Mouse (Mus musculus) right cerebral cortex, postnatal 14 days (tissue): ENCODE measurements around the gene Lrrc36.
A peak's percentile ranks its signal among the peaks of the same experiment; 100 is the strongest.

Experiments
- DNase-seq: peaks from one replicate; pipeline ENCODE4 v3.0.0; 2022

The Lrrc36 gene

GRCm38 (mm10) chr8:105469041-105469695 lies 55.8 kb downstream of the Lrrc36 start:
- DNase-seq, result no peak

GRCm38 (mm10) chr8:105469816-105470215 lies 56.4 kb downstream of the Lrrc36 start:
- DNase-seq, result no peak

GRCm38 (mm10) chr8:105470262-105470661 lies 56.9 kb downstream of the Lrrc36 start:
- DNase-seq, result no peak

GRCm38 (mm10) chr8:105470681-105471313 lies 57.4 kb downstream of the Lrrc36 start:
- DNase-seq, result no peak

GRCm38 (mm10) chr8:105471314-105472015 lies 58.1 kb downstream of the Lrrc36 start, which contains the start of gene Tppp3:
TSS of gene Tppp3 (minus strand) at chr8:105471526.
- peak; percentile 73 for DNase-seq

- DNase-seq, result no peak
These were observed 59.1 kb downstream of the Lrrc36 start for GRCm38 (mm10) chr8:105472414-105472932.

- no peak for DNase-seq
These were observed 59.6 kb downstream of the Lrrc36 start for GRCm38 (mm10) chr8:105472983-105473382.

- no peak for DNase-seq
These were observed 60.6 kb downstream of the Lrrc36 start for GRCm38 (mm10) chr8:105473816-105474606.

- DNase-seq, result no peak
These were observed 61.3 kb downstream of the Lrrc36 start for GRCm38 (mm10) chr8:105474680-105475079.

GRCm38 (mm10) chr8:105475254-105475653 lies 61.9 kb downstream of the Lrrc36 start:
- DNase-seq, result no peak

- DNase-seq, result no peak
These were observed 62.4 kb downstream of the Lrrc36 start for GRCm38 (mm10) chr8:105475742-105476141.

GRCm38 (mm10) chr8:105476161-105476560 lies 62.8 kb downstream of the Lrrc36 start:
- no peak for DNase-seq

- no peak for DNase-seq
These were observed 63.5 kb downstream of the Lrrc36 start for GRCm38 (mm10) chr8:105476628-105477413.

- DNase-seq, result no peak
These were observed 64.4 kb downstream of the Lrrc36 start for GRCm38 (mm10) chr8:105477792-105478191.

- no peak for DNase-seq
These were observed 67.6 kb downstream of the Lrrc36 start for GRCm38 (mm10) chr8:105481013-105481412.

- no peak for DNase-seq
These were observed 68.1 kb downstream of the Lrrc36 start for GRCm38 (mm10) chr8:105481453-105481852.

GRCm38 (mm10) chr8:105482123-105482522 lies 68.8 kb downstream of the Lrrc36 start:
- no peak for DNase-seq

GRCm38 (mm10) chr8:105483212-105484029 lies 70.0 kb downstream of the Lrrc36 start:
- no peak for DNase-seq

- DNase-seq, result no peak
These were observed 70.6 kb downstream of the Lrrc36 start for GRCm38 (mm10) chr8:105484030-105484368.

GRCm38 (mm10) chr8:105484392-105484791 lies 71.0 kb downstream of the Lrrc36 start:
- no peak for DNase-seq

- no peak for DNase-seq
These were observed 74.7 kb downstream of the Lrrc36 start for GRCm38 (mm10) chr8:105488082-105488481.
